Mouse (Mus musculus) ES-E14 (cell line): ENCODE data around the gene Gnl1.

Experiments used
- CHD2 ChIP-seq: IDR thresholded peaks from 2 replicates; pipeline ENCODE4 v1.6.1; 2014; ENCODE audit warnings: mild to moderate bottlenecking, low read depth, low read length, inconsistent platforms
- HCFC1 ChIP-seq: IDR thresholded peaks from 2 replicates; pipeline ENCODE4 v1.6.1; 2012; ENCODE audit warnings: low read length, inconsistent platforms, borderline replicate concordance; ENCODE audit not compliant: insufficient read depth
- ZC3H11A ChIP-seq: IDR thresholded peaks from 2 replicates; pipeline ENCODE4 v1.6.1; 2012; ENCODE audit warnings: low read depth, mild to moderate bottlenecking, inconsistent platforms, low read length, borderline replicate concordance
- ZNF384 ChIP-seq: IDR thresholded peaks from 2 replicates; pipeline ENCODE4 v1.6.1; 2012; ENCODE audit warnings: low read depth, low read length, inconsistent platforms

- TF ChIP-seq HCFC1 (no peak), CHD2 (peak; percentile 49; the same call in 1 of the 2 replicates), ZNF384 (no peak), ZC3H11A (no peak)
Observed at GRCm38 (mm10) chr17:36020191-36021073, 40.8 kb downstream of the Gnl1 start, which contains the start of gene H2-T24.
